Mouse (Mus musculus) layer of hippocampus, adult 9-10 months (tissue): ENCODE data around the gene Thap4.
"Not testable (repeated sequence)": the region's sequence is repeated elsewhere in the genome, so short reads cannot be mapped to it uniquely, and the experiment has no call there.

Experiments used
- DNase-seq: peaks from one replicate; pipeline ENCODE4 v3.0.0; 2022; ENCODE audit warnings: low spot score

Thap4 gene

GRCm38 (mm10) chr1:93754573-93755290, at the start of gene Thap4:
Thap4 (minus strand) TSS chr1:93754864.
- peak; percentile 59 for DNase-seq

- peak; percentile 99 for DNase-seq
These were observed 49.2 kb upstream of the Thap4 start, which contains the start of gene Ing5 for GRCm38 (mm10) chr1:93803556-93804507. Ing5 (plus strand) TSS chr1:93803965.

- DNase-seq = no peak
These were observed 48.1 kb upstream of the Thap4 start for GRCm38 (mm10) chr1:93802771-93803170.

GRCm38 (mm10) chr1:93801741-93802238, 47.1 kb upstream of the Thap4 start, which contains the start of gene Dtymk:
Dtymk (minus strand) TSS chr1:93801934.
- peak; percentile 68 for DNase-seq

- no peak for DNase-seq
These were observed 46.2 kb upstream of the Thap4 start for GRCm38 (mm10) chr1:93800670-93801503.

GRCm38 (mm10) chr1:93795886-93796285, 41.2 kb upstream of the Thap4 start:
- DNase-seq = no peak

GRCm38 (mm10) chr1:93794526-93794925, 39.9 kb upstream of the Thap4 start:
- no peak for DNase-seq

GRCm38 (mm10) chr1:93786912-93787311, 32.2 kb upstream of the Thap4 start:
- DNase-seq = no peak

GRCm38 (mm10) chr1:93776686-93777085, 22.0 kb upstream of the Thap4 start:
- DNase-seq = no peak

- no peak for DNase-seq
These were observed 15.2 kb upstream of the Thap4 start for GRCm38 (mm10) chr1:93769901-93770300.

GRCm38 (mm10) chr1:93767600-93767999, 12.9 kb upstream of the Thap4 start:
- DNase-seq = no peak

GRCm38 (mm10) chr1:93764871-93765591, 10.4 kb upstream of the Thap4 start:
- DNase-seq = no peak

GRCm38 (mm10) chr1:93763531-93763930, 8.9 kb upstream of the Thap4 start:
- DNase-seq = not testable (repeated sequence)

GRCm38 (mm10) chr1:93760076-93760475, 5.4 kb upstream of the Thap4 start:
- no peak for DNase-seq

- no peak for DNase-seq
These were observed 1.5 kb upstream of the Thap4 start for GRCm38 (mm10) chr1:93756154-93756553.

GRCm38 (mm10) chr1:93755618-93756017, 954 bp upstream of the Thap4 start:
- no peak for DNase-seq

- no peak for DNase-seq
These were observed 587 bp upstream of the Thap4 start for GRCm38 (mm10) chr1:93755291-93755610.

GRCm38 (mm10) chr1:93753911-93754572, 622 bp downstream of the Thap4 start:
- DNase-seq = no peak

- DNase-seq = no peak
These were observed 3.4 kb downstream of the Thap4 start, which contains the start of gene Atg4b for GRCm38 (mm10) chr1:93751290-93751689. Atg4b (plus strand) TSS chr1:93751500.

GRCm38 (mm10) chr1:93748539-93748938, 6.1 kb downstream of the Thap4 start:
- DNase-seq = no peak

- no peak for DNase-seq
These were observed 8.5 kb downstream of the Thap4 start for GRCm38 (mm10) chr1:93746179-93746578.
